Comparison of ENCODE assay signal across 28 mouse cellular contexts in genomic region chr1:74364270-74364669, GRCm38 (mm10). TPM values are rescaled to one million over a fixed set of nuclear protein-coding genes. Genes with fewer than 3 reads are reported as not detected.
A peak's percentile ranks its signal among the peaks of the same experiment; 100 is the strongest.
DNase-seq lines count a peak whose midpoint lies in the region; ATAC-seq and TF ChIP-seq lines count a peak whose summit lies in the region.
"Had no signal": no experiment of that assay in that cellular context is flagged by ENCODE, and none has a peak within 500 bp of the region (broad histone marks: within the 10 kb centered on the region; RNA-seq: fewer than 3 reads in every experiment).

No protein-coding gene starts in this region.

- TF ChIP-seq CTCF in heart, adult 2 months (IDR thresholded peaks at IDR 0.05): no peak

- 46% methylated on average over 8 of the region's 8 CpGs for WGBS in heart, adult 2 months

- DNase-seq in heart, adult 2 months: no peak
- no peak for DNase-seq in heart, postnatal 10 days
- peak; percentile 57 for DNase-seq in ES-CJ7 (ENCODE audit: low read depth, low spot score)
- DNase-seq in cerebellum, adult 11-12 months: no peak
- DNase-seq: adrenal gland, adult 2 months; adrenal gland, postnatal 14 days; cerebellum, adult 11 months; cerebellum, adult 8-10 months; cerebellum, postnatal 10 days; cerebellum, postnatal 36 days; embryo, embryonic 11 days; gastrocnemius, postnatal 14 days; heart, postnatal 14 days; heart, postnatal 4 days had no signal

- no peaks in the 10 kb centered on the region for H3K79me2 ChIP-seq in heart, adult 2 months (replicated peaks; ENCODE audit: control insufficient read depth, insufficient read depth, low read length)

- H3K4me1 ChIP-seq in heart, adult 2 months (ENCODE audit: control insufficient read depth, insufficient read depth, low read length): peaks cover 26% of the 10 kb centered on the region

- no peak for TF ChIP-seq POLR2A in heart, adult 2 months (IDR thresholded peaks at IDR 0.05; ENCODE audit: insufficient read depth, low read depth, low read length)

- no peaks in the 10 kb centered on the region for H3K27me3 ChIP-seq in heart, adult 2 months (ENCODE audit: control insufficient read depth, insufficient read depth, low read length)
- H3K27me3 ChIP-seq: embryonic facial prominence, embryonic 13.5 days; forebrain, embryonic 15.5 days; heart, embryonic 12.5 days; heart, embryonic 15.5 days; Patski had no signal

- intact Hi-C loops in heart, adult 2 months (cut with DNase I): loop anchor here (5.0 kb wide), 2 partner anchors 88 to 137 kb away; no protein-coding TSS in a partner anchor
- intact Hi-C loops in heart, postnatal 10 days (cut with DNase I): no loop called here

- H3K27ac ChIP-seq in heart, adult 2 months: peak overlapping the region; percentile 67
- H3K27ac ChIP-seq: embryonic facial prominence, embryonic 10.5 days; embryonic facial prominence, embryonic 13.5 days; forebrain, embryonic 12.5 days; forebrain, embryonic 15.5 days; hindbrain, embryonic 14.5 days; hindbrain, postnatal 0 days had no signal

- peak; percentile 49 for ATAC-seq in granulocyte monocyte progenitor cell, adult 5-6 weeks (replicated peaks; ENCODE audit: poor library complexity, severe bottlenecking)
- no peak for ATAC-seq in inflammation-experienced regulatory T-cells, adult 6 months
- ATAC-seq: forebrain, embryonic 15.5 days; hindbrain, postnatal 0 days; intestine, postnatal 0 days; Patski had no signal

- no peaks in the 10 kb centered on the region for H3K36me3 ChIP-seq in heart, adult 2 months (ENCODE audit: control insufficient read depth, insufficient read depth, low read length)
- H3K36me3 ChIP-seq: embryonic facial prominence, embryonic 10.5 days; embryonic facial prominence, embryonic 13.5 days; forebrain, embryonic 12.5 days; forebrain, embryonic 15.5 days; G1E; heart, embryonic 12.5 days; heart, embryonic 15.5 days had no signal

- no peak overlapping the region for H3K4me3 ChIP-seq in heart, adult 2 months
- H3K4me3 ChIP-seq: embryonic facial prominence, embryonic 10.5 days; embryonic facial prominence, embryonic 13.5 days; erythroblast, embryonic 14.5 days; forebrain, embryonic 12.5 days; forebrain, embryonic 15.5 days; heart, embryonic 12.5 days; heart, embryonic 15.5 days had no signal

- H3K9ac ChIP-seq in heart, adult 2 months (ENCODE audit: low read depth, low read length): 0 out of 2 replicates have a peak overlapping the region, but pooled peaks have one; percentile 15
- H3K9ac ChIP-seq: embryonic facial prominence, embryonic 13.5 days; forebrain, embryonic 12.5 days; forebrain, embryonic 15.5 days; heart, embryonic 12.5 days; heart, embryonic 15.5 days; hindbrain, embryonic 14.5 days had no signal

- no peak; the same call in 1 of the 2 replicates for TF ChIP-seq EP300 in heart, adult 2 months (IDR thresholded peaks at IDR 0.05; ENCODE audit: insufficient read depth, low read depth, low read length)

RNA-seq across cellular contexts. Expression of gene Catip, which starts 2.4 kb away (rescaled TPM):
- under 1 TPM; 0.29 to 0.34 TPM for total RNA-seq in heart, adult 2 months (2021)
- 1.1 and 2.3 TPM in 2 replicates for polyA plus RNA-seq in heart, adult 2 months (2012; rRNA removed)
- under 1 TPM; 0.29 to 0.45 TPM for total RNA-seq in heart, postnatal 10 days (2021)
- 1.9 TPM in 1 of 2 replicates, not detected in the other for total RNA-seq in granulocyte monocyte progenitor cell, adult 5-6 weeks (2014; fragmentation: Nextera tagmentation)
- not detected in 2 replicates for total RNA-seq in granulocyte monocyte progenitor cell, adult 5-6 weeks (2017)
- not detected for polyA plus RNA-seq in inflammation-experienced regulatory T-cells, adult 6 months (2017; shearing (Covaris generic))
- polyA plus RNA-seq: erythroblast, embryonic 14.5 days; G1E had no signal

RNA-seq across cellular contexts. Expression of gene Slc11a1, which starts 10.7 kb away (rescaled TPM):
- total RNA-seq in heart, adult 2 months (2021): 1 to 10 TPM; 5.2 to 5.8 TPM
- 12.3 and 13.0 TPM in 2 replicates for polyA plus RNA-seq in heart, adult 2 months (2012; rRNA removed)
- 1 to 10 TPM; 1.2 to 3.7 TPM for total RNA-seq in heart, postnatal 10 days (2021)
- 0.38 and 0.49 TPM in 2 replicates for total RNA-seq in granulocyte monocyte progenitor cell, adult 5-6 weeks (2014; fragmentation: Nextera tagmentation)
- 0.26 and 0.69 TPM in 2 replicates for total RNA-seq in granulocyte monocyte progenitor cell, adult 5-6 weeks (2017)
- 1 to 10 TPM in 2 of 3 experiments, under 1 TPM in 1; 0.97 to 1.7 (median 1.3) TPM for polyA plus RNA-seq in inflammation-experienced regulatory T-cells, adult 6 months (2017; shearing (Covaris generic))
- polyA plus RNA-seq: G1E had no signal

RNA-seq across cellular contexts. Expression of gene Ctdsp1, which starts 27.0 kb away (rescaled TPM):
- 100 to 1,000 TPM; 122 to 137 TPM for total RNA-seq in heart, adult 2 months (2021)
- polyA plus RNA-seq in heart, adult 2 months (2012; rRNA removed): 122 and 127 TPM in 2 replicates
- 100 to 1,000 TPM; 117 to 122 TPM for total RNA-seq in heart, postnatal 10 days (2021)
- 81.8 and 98.1 TPM in 2 replicates for total RNA-seq in granulocyte monocyte progenitor cell, adult 5-6 weeks (2014; fragmentation: Nextera tagmentation)
- total RNA-seq in granulocyte monocyte progenitor cell, adult 5-6 weeks (2017): 27.7 and 33.9 TPM in 2 replicates
- 10 to 100 TPM; 28.8 to 39.0 (median 36.1) TPM for polyA plus RNA-seq in inflammation-experienced regulatory T-cells, adult 6 months (2017; shearing (Covaris generic))

RNA-seq across cellular contexts. Expression of gene Vil1, which starts 44.9 kb away (rescaled TPM):
- total RNA-seq in heart, adult 2 months (2021): under 1 TPM; 0.80 to 0.97 TPM
- 0.27 and 0.29 TPM in 2 replicates for polyA plus RNA-seq in heart, adult 2 months (2012; rRNA removed)
- total RNA-seq in heart, postnatal 10 days (2021): 1 to 10 TPM; 1.1 to 1.2 TPM
- 0.09 TPM in 1 of 2 replicates, not detected in the other for total RNA-seq in granulocyte monocyte progenitor cell, adult 5-6 weeks (2014; fragmentation: Nextera tagmentation)
- total RNA-seq in granulocyte monocyte progenitor cell, adult 5-6 weeks (2017): not detected in 2 replicates
- polyA plus RNA-seq in inflammation-experienced regulatory T-cells, adult 6 months (2017; shearing (Covaris generic)): under 1 TPM in 2 of 3 experiments, not detected in 1; 0.26 to 0.41 TPM
- polyA plus RNA-seq: erythroblast, embryonic 14.5 days had no signal

RNA-seq across cellular contexts. Expression of gene Tmbim1, which starts 58.8 kb away (rescaled TPM):
- 10 to 100 TPM; 41.3 to 48.1 TPM for total RNA-seq in heart, adult 2 months (2021)
- polyA plus RNA-seq in heart, adult 2 months (2012; rRNA removed): 97.1 and 148 TPM in 2 replicates
- 10 to 100 TPM; 43.2 to 45.8 TPM for total RNA-seq in heart, postnatal 10 days (2021)
- total RNA-seq in granulocyte monocyte progenitor cell, adult 5-6 weeks (2014; fragmentation: Nextera tagmentation): 21.9 and 24.6 TPM in 2 replicates
- 13.8 and 15.0 TPM in 2 replicates for total RNA-seq in granulocyte monocyte progenitor cell, adult 5-6 weeks (2017)
- polyA plus RNA-seq in inflammation-experienced regulatory T-cells, adult 6 months (2017; shearing (Covaris generic)): 10 to 100 TPM; 15.7 to 27.4 (median 17.9) TPM
